Mouse (Mus musculus) cerebellum, adult 11 months (tissue): ENCODE results near the gene Nlk.
"Not testable (repeated sequence)": the region's sequence is repeated elsewhere in the genome, so short reads cannot be mapped to it uniquely, and the experiment has no call there.

Experiments used
- DNase-seq: peaks from one replicate; pipeline ENCODE4 v3.0.0; 2022

Gene Nlk

DNA sequence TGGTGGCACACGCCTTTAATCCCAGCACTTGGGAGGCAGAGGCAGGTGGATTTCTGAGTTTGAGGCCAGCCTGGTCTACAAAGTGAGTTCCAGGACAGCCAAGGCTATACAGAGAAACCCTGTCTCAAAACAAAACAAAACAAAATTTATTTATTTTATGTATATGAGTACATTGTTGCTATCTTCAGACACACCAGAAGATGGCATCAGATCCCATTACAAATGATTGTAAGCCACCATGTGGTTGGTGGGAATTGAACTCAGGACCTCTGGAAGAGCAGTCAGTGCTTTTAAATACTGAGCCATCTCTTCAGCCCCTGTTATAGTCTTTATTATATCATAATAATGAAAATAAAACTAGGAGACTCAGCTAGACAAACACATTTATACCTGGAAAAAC, 109.5 kb downstream of the Nlk start:
- not testable (repeated sequence) for DNase-seq

DNA sequence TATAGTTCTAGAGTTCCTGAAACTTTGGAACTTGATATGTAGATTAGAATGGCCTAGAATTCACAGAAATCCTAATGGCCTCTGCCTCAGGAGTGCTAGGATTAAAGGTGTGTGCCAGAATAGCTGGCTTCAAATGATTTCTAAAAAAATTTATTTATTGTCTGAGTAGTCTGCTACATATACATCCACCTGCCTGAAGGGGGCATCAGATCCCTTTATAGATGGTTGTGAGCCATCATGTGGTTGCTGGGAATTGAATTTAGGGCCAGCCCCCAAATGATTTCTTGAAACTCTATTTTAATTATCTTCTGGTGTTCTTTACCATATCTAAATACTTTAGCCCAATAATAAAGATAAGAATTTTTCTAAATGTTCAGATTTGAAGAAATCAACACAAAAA, 111.1 kb downstream of the Nlk start:
- DNase-seq, result no peak

DNA sequence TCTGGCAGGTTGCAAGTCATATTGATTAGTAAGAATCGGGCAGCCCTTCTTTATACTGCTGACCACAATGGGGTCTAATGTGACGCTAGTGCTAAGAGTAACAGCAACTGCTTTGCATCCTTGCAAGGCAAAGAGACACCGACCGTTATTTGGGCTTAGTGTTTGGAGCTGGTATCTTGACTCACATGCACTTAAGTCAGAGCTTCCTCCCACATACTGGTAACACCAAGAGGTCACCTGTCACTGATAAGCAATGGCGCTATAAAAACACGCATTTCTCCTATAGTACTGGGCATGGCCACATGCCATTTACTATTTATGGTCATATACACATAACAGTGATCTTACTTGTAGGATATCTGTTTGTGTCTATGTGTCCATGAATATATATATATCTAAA, 114.3 kb downstream of the Nlk start:
- DNase-seq, result no peak

DNA sequence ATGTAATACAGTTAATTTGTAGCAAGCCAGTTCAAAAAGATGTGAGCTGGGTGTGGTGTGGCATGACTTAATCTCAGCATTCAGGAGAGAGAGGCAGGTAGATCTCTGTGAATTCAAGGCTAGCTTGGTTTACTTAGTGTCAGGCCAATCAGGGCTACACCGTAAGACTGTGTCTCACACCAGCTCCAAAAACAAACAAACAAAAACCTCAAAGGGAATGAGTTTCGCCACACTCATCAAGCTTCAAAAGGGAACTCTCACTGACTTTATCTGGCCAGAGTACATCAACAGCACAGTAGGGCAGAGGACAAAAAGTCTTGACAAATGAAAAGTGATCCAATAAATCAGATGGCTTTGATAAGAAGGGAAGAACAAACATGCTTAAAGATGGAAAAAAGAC, 122.2 kb downstream of the Nlk start:
- no peak for DNase-seq

DNA sequence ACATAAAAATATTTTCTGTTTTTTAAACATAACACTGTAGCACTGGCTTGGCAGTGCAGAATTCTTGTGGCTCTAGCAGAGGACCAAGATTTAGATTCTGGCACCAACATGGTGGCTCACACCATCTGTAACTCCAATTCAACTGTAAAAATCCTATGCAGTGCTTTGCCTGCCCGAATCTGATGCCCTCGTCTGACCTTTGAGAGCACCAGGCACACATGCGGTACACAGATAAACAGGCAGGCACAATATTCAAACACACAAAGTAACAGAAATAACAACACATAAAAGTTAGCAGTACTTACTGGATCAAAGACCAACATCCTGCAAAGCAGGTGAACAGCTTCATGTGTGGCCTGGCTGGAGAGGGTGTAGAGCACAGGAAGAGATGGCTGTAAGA, 122.6 kb downstream of the Nlk start:
- no peak for DNase-seq

DNA sequence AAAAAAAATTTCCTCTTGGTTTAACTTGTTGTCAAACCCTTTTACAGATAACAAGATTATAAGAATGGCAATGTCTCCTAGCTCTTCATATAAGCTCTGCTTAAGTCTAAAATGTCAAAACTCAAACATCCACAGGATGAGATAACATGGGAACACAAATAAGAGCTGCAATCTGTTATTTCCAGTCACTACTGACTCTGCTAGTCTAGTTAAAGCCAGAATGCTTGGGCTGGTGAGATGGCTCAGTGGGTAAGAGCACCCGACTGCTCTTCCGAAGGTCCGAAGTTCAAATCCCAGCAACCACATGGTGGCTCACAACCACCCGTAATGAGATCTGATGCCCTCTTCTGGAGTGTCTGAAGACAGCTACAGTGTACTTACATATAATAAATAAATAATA, 123.1 kb downstream of the Nlk start:
- DNase-seq, result not testable (repeated sequence)

DNA sequence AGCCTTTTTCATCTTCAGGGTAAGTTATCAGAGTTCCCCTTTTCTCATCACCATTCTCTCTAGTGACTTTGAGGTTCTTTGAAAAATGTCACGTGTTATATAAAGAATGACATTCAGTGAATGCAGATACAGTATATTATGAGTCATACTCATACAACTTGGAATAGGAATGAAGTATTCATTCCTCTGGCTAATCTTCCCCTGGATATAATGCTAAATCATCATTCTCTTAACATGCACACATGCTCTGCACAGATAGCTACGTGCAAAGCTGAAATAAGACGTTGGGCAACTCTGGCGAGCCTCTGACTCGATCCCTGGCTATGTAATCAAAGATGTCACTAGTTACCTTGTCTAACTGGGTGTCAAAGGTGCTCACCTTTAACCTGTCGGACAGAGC, 125.3 kb downstream of the Nlk start:
- DNase-seq, result no peak

DNA sequence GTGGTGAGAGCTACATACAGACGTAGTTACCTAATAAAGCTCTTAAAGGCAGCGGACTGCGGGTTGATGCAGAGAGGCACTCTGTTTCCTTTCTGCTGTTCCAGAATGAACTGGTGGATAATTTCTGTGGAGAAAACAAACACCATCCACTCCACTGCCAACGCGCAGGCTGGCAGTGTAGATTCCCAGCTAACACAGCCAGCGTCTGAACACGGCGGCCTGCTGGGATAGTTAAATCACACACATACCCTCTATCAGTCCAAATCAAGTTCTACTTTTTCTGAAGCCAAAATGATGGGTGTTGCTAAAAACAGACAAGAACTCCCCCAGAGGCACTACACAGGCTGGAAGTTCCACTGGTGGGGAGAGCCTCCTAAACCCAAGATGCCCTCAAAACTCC, 125.7 kb downstream of the Nlk start:
- DNase-seq, result no peak

DNA sequence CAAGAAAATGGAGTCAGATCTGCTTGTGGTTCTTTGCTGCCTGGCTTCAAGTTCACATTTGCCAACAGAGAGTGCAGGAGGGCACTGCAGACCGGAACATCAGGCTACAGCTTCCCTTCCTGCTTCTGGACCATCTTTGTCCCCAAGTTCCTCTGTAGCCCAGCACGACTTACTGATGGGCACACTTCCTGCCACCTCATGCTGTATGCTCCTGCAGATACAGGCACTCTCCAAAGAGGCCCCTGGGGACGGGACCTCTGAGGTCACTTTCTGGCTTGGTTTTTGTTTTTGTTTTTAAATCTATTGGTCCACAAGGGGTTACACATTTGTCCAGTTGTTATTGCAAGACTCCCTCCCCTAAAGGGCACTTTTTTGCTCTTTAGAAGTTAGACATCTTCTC, 127.4 kb downstream of the Nlk start:
- no peak for DNase-seq

DNA sequence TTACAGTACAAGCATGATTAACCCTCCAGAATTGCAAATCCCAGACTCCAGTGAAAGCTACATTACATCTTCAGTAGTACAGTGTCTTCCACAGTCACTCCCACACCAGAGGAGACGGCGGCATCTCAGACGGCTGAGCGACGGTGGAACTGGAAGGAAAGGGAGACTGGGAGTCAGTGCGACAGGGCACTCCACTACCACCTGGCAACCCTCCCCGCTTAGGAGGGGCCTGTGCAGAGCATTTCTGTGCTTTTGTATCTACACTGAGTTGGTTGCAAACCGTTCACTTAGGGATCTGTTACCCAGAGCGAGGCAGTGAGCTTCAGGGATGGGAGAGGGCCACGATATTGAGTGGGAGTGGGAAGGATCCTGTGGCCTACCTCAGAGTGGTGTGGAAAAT, 128.3 kb downstream of the Nlk start:
- DNase-seq, result no peak

DNA sequence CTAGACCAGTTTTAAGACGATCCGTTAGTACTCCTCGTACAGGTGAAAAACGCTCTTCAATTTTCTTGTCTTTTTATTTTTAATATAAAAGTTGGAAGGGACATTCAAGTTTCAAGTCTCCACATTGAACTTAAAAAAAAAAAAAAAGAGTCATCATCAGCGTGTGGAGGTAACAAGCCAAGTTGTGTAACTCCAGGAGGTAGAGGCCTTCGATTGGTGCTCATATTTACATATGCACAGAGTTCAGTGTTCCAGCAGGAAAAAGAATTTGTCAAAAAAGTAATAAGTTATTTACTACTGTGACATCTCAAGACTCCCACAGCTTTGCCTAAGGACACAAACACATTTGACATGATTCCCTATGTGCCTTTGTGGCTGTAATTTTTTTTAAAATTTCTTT, 129.6 kb downstream of the Nlk start:
- no peak for DNase-seq

DNA sequence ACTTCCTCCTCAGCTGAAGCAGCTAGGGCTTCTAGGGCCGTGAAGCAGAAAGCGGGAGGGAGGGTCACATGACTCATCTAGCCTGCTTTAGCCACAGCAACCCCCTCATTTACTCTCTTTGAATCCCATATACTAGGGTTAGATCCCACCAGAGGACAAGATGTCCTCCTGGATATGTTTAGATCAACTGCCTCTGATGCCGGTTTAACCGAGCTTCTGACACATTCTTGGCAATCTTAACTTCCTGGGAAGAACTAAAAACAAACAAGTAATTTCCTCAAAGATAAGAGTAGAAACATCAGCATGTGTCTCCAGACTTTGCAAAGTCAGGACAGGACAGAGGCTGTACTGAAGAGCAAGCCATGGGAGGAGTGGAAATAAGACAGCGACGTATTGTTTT, 130.4 kb downstream of the Nlk start:
- DNase-seq, result no peak

DNA sequence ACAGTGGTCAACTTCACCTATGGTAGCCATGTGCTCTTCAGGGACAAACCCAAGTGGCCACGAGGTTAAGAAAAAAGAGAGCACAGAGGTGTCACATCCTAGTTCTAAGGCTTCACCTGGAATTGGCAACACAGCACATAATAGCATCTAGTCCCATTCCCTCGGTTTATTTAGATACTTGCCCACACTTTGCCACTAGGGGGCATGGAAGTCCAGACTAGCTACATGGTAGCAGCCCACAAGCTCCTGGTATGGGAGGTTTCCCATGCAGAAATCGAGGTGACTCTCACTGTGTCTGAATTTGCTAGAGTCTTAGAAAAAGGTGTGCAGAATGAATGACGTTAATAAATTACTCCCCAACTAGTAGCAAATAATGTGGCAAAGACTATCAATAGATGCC, 136.7 kb downstream of the Nlk start:
- peak; percentile 57 for DNase-seq

DNA sequence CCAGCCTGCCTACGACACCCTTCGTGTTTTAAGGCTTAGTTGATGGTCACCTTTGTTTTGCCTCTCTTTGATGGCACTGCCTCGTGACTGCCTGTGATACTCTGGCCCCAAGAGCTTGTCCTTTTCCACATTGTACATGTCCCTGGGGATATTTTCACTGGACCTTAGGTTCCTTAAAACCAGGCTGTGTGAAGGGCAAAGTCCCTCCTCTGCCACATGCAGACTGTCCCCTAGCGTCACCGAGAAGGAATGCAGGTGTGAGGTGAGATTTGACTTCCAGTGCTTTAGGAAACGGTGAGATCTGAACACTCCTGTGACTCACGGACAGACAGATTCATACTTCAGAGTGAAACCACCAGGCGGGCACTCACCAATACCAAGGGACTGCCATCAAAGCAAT, 139.9 kb downstream of the Nlk start:
- no peak for DNase-seq

DNA sequence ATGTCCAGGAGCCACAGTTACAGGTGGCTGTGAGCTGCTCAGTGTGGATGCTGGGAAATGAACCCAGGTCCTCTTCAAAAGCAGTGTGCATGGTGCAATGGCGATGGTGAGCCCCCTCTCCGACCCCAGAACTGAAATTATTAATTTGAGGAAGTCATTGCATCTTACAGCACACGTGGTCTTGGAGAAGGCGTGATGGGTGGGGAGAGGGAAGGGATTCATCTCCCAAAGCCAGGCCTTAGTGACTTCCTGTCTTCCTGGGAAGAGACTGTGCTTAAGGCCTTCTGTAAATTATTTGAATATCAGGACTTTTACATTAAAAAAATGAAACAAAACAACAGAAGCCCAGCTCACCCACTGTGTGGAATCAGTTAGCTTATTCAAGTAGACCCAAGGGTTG, 141.1 kb downstream of the Nlk start:
- DNase-seq, result no peak

DNA sequence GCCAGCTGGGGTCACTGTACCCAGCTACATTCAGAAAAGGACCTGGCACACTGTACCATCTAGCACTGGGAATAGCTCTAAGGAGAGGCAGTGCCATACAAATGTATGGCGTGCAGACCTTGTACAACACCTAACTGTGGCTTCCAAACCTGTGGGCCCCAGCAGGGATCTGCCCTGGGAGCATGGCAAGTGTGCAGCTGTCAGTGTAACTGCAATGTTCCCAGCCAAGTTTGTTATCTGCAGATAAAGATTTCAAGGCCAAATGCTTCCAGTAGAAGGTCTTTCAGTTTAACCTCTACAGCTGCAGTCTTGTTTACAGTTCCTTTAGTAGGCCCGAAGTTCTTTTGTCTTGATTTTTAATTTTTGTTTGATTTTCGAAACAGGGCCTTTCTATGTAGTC, 141.6 kb downstream of the Nlk start:
- DNase-seq, result no peak

DNA sequence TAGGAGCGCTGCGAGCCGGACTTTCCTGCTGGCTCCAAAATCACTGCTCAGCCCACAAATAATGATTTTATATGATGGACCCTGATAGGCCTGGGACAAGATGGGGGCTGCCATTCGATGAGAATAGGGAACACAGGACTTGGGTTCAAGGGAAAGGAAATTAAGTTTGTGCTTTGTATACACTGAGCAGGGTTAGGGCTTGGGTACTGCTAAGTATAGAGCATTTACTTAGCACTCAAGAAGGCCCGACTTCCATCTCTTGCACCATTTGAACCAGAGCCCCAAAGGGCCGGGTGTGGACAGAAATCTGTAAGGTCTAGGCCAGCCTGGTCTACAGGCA, 146.1 kb downstream of the Nlk start:
- DNase-seq, result no peak

DNA sequence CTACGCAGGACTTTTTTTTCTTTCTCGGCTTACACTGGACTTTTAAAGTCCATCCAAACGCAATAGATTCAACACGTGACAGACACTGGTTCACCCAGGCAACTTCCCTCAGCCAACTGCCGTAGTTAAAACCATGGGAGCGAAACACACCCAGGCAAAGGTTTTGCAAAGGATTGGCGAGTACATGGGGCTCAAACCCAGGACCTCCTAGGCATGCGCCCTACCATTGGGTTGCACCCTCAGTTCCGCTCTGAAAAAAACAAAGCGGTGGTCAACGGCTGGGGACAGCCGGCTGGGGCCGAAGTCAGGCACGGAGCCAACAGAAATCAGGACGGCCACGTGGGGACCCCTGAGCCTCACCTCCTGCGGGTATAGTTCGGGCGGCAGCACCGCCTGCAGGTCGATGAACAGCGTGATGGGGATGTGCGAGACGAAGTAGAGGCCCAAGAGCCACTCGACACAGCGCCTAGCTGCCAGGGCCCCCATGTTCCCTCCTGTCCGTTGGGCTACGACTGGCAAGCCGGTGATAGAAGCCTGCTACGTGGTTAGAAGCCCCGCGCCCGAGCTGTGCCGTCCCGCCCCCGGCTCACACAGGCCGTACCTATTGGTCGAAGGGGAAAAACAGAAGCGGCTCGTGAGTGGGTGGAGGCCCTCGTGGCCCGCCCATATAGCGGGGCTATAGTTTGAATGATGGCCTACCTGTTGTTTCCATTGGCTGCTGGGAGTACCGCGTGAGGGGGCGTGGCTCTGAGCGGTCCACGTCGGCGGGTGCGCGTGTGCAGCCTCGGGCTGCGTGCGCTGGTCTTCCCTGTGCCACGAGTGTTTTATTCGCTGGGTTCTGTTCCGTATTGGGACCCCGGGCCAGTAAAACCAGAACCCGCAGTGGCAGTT, 146.8 kb downstream of the Nlk start, which contains the start of gene Tmem97:
TSS of gene Tmem97 (minus strand) at position 610 of the 891 bp plus-strand sequence.
- DNase-seq, result peak; percentile 94

DNA sequence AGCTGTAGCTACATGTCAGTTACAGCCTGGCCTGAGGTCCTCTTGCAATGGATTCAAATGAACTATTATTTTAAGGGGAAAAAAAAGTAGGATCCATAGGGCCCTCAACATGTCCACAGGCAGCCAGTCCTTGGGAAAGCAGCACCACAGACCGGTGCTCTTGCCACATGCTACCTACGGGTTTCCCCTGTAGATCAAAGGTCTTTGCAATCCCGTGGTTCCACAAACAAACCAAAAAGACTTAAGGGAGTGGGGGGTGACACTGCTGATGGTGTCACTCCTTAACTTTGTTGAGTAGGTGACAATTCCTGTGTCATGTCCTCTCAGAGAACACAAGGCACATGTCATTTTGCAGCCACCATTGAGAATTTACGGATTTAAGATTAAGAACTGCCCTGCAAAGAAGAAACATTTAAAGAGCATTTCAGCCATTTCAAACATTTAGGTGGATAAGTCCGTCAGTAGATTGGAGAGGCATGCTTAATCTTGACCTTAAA, 147.6 kb downstream of the Nlk start:
- DNase-seq, result no peak

DNA sequence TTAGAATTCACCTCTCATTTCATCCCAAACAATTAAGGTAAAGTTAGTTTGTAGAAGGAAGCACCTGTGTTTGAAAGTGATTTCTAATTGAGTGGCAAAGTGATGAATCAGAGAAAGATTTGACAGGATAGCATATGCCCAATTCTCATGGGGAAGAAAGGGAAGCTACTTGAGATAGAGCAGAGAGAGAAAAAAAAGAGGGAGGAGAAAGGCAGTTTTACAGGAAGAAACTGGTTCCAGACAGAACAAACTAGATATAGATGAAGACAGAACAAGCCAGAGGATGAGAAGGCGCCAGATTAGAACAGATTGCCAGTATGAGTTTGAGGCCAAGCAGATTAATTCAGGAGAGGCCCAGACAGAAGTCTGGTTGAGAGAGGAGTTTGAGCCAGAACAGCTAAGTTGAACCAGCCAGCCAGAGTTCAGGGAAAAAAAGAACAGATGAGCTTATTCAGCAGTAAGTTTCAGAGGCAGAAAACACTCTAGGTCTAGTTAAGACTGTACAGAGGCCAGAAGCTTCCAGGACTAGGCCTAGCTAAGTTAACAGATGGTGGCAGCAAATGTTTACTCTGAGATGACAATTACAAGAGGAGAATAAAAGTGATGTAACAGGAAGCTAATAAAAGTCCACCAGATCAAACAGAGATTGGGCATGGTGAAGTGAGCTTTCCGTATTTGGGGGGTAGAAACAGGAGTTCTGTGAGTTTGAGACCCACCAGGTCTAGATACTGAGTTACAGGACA, 149.3 kb downstream of the Nlk start:
- DNase-seq, result no peak

DNA sequence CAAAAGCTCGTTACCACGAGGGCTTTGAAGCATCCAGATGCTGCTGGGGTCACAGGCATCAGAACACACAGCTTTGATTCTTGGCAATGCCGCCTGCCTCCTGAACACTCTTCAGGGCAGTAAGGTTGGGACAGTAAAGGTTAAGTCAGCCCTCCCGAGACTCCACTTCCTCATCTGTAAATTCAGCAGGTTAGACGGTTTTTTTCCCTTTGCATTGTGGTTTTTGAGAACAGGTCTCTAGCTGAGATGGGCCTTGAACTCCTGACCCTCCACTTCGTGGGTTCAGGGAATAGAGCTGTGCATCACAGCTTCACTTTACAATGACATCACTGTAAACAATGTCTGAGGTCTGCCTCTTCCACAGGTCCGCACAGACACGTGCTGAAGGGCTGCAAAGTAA, 152.0 kb downstream of the Nlk start:
- DNase-seq, result no peak

DNA sequence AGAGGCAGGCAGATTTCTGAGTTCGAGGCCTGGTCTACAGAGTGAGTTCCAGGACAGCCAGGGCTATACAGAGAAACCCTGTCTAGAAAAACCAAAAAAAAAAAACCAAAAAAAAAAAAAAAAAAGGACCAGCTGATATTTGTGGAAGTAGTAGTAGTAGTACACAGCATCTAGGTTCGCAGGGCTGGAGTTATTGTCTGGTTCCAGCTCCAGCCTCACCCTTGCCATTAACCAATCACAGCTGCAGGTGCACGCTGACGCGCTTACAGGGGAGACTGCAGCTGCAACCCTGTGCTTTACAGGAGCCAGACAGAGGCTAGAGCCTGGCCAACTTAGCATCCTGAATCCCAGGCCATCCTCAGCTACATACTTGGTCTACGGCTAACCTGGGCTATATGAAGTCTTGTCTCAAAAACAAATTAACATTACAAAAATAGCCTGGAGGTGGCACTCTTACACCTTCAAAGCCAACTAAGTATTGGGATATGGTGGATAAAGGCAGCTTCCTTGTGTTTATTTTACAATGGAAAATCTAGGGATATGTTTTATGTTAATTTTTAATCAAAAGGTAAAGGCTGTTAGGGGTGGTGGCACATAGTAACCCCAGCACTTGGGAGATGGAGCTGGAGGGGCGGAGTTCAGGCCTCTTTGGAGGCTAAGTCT, 152.6 kb downstream of the Nlk start:
- DNase-seq, result no peak

DNA sequence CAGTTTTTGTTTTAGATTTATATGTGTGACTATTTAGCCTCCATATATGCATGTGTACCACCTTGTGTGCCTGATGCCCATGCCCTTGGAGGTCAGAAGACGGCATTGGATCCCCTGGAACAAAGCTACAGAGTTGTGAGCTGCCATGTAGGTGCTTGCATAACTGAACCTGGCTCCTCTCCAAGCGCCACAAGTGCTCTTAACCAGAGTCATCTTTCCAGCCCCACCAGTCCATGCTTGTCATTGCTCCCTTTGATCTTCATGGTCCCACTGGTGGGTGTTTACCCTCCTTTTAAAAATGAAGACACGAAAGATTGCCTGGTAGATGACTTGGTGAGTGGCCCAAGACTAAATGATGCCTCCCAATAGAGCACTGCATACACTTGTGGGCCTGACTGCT, 156.8 kb downstream of the Nlk start:
- DNase-seq, result no peak

DNA sequence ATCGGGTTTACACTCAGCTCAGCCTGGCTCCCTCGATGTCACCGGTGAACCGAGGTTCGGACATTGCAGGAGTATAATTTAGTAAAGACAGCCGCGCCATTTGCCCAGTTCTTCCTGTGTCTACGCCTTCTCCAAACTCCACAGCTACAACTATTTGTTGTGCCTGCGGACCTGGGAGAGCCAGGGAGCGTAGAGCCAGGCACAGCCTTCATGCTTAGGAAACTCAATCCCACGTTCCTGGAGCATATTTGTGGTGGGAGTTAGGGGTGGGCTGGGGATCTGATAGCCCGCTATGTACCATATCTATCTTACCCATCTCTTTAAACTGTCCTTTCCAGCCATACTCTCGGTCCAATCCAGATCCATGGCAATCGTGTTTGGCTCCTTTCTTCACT, 160.5 kb downstream of the Nlk start:
- DNase-seq, result no peak
